Mouse (Mus musculus): ENCODE data around the gene Loxl3.

Gene Loxl3

GRCm38 (mm10) chr6:83019044-83019443 is 14.9 kb upstream of the Loxl3 start:
- no peak for DNase-seq

DNA sequence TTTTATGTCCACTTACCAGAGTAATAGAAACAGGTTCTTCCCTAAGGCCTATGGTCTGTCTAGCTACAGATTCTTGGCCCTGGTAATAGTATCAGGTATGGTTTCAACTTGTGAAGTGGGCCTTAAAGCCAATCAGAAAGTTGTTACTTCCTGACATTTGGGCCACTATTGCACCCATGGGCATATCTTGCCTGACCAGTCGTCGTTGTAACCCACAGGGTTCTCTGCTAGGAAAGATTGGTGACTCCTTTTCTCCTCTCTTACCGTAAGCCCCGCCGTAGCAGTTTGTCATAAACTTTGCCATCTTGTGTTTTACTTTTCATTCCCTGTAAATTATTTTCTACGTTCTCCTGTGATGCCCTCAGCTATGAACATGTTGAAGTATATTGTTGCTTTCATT is 13.9 kb upstream of the Loxl3 start:
- DNase-seq, result no peak

- DNase-seq, result no peak
Measured at GRCm38 (mm10) chr6:83020836-83021593, 13.0 kb upstream of the Loxl3 start.

DNA sequence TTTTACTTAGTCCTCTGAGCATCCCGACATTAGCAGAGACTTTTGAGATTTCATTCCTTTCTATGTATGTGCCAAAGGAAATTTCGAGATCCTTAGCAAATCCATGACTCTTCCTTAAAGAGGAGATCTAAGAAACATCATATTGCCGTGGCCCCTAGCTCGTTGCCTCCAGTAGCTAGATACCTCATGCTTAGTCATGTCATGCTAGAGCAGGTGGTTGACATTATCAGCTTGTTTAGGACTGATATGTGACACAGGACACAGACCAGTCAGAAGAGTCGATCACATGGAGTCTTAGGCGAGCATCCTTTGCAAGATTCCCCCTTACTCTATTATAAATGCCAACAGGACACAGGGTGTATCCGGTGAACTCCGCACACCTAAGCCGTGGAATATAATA is 11.0 kb upstream of the Loxl3 start:
- no peak for DNase-seq

GRCm38 (mm10) chr6:83023786-83024185 is 10.2 kb upstream of the Loxl3 start:
- no peak for DNase-seq

- no peak for DNase-seq
Measured at GRCm38 (mm10) chr6:83024421-83024820, 9.6 kb upstream of the Loxl3 start.

GRCm38 (mm10) chr6:83025221-83025620 is 8.8 kb upstream of the Loxl3 start:
- no peak for DNase-seq

- no peak for DNase-seq
Measured at GRCm38 (mm10) chr6:83027293-83027692, 6.7 kb upstream of the Loxl3 start.

- no peak for DNase-seq
Measured at GRCm38 (mm10) chr6:83027706-83028105, 6.3 kb upstream of the Loxl3 start.

GRCm38 (mm10) chr6:83029777-83030176 is 4.2 kb upstream of the Loxl3 start:
- DNase-seq, result no peak

GRCm38 (mm10) chr6:83031111-83031510 is 2.9 kb upstream of the Loxl3 start:
- no peak for DNase-seq

DNA sequence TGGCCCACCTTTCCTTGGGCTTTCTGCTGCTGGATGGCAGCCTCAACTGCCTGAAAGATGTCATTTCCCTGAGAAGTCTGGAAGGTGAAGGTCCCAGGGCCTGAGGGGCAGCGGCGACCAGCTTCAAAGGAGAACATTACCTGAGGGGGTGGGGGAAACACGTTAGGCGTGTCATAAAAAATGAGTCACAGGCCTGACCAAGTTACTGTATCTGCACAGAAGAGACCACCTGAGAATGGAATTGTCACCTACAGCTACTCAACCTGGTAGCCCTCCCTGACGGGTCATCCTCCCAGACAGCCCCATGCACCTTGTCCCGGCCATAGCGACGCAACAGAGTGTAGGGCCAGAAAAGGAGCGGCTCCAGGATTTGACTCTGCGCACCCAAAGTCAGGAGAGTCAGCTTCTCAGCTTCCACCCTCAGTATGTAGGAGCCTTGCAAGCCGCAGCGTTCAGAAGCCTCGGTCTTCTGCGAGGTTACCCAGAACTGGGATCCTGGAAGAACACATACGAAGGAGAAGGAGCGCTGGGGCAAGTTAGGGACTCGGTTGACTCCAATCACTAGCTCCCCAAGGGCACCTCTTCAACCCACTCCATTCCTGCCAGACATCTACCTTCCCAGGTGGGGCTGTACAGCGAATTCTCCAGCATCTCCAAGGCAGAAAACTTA is 1.9 kb upstream of the Loxl3 start:
- DNase-seq, result no peak

DNA sequence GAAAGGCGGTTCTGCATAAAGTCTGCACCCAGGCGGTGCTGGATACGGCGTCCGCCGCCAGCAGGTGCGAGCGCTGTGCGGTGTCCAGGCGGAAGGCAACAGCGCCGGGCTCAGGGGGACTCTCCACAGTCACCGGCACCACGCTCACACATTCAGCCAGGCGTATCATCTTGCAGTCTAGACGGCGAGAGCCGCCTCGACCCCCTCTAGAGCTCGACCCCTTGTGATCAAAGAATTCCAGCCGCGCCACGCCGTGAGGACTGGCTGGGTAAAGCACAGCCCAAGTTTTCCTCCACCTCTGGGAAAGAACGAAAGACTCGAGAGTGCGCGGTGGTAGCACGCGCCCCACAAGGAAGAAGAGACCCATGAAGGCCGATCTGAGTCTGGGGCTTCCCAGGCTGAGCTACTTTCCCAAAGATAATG is 1.2 kb upstream of the Loxl3 start:
- peak; percentile 20 to 61 for DNase-seq

DNA sequence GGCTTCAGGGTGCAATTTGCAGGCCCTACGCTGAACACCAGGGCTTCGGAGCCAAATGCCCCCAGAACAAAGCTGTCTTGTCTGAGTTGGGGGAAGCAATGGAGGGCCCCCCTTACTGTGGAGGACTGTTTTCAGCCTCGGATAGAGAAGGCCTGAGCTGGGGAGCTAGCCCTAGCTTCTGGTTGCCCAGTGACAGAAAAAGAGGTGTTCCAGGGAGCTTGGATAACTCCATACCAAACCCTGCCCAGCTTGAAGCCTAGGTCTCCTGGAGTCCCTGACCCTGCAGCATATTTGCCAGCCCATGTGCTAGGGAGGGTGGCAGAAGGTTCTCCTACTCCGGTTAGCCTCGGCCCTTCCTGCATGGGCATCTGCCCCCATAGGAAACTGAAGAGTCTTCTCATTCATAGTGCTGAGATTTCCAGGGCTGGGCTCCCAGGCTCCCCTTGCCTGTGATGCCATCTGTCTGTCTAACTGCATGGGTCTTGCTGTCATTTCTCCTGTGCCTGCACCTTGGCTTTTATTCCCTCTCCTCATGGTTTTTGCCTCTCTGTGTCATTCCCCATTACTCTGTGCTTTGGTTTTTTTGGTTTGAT is 586 bp downstream of the Loxl3 start:
- DNase-seq, result no peak

GRCm38 (mm10) chr6:83037188-83037587 is 3.2 kb downstream of the Loxl3 start:
- DNase-seq, result no peak

- peak; percentile 95 to 98 for DNase-seq
Measured at GRCm38 (mm10) chr6:83038496-83039012, 4.6 kb downstream of the Loxl3 start.

DNA sequence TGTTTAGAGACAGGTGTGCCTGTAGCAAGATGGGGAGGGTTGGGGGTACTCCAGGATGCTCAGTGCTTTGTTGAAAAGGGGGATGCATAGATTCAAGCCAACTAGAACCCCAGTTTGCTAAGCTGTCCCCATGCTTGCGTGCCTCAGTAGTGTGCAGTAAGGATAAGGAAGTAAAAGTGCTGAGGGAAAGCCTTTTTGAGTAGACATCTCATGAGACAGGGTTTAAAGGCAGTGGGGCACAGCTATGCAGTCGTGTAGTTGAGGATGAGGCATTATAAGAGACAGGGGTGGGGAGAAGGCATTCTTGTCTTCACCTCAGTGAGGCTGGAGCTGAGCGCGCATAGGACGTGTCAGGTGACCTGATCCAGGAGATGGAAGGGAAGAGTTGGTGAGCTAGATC is 6.6 kb downstream of the Loxl3 start:
- DNase-seq, result no peak

DNA sequence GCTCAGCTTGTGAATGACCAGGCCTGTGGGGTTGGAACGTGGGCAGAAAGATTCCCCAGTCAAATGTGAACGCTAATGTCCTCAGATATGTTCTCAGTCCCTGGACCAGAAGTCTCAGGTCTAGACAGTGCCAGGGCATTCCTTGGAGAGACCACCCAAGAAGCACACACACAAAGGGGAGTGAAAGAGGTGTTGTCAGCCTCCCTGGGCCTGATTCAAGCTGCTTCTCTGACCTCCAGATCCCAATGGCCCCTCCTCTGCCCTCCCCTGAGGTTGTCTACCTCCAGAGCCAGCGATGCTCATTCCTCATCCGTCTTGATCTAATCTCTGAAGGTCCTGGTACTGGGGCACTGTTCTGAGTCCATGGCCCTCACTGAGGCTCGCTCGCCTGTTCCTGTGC is 9.6 kb downstream of the Loxl3 start:
- DNase-seq, result no peak

DNA sequence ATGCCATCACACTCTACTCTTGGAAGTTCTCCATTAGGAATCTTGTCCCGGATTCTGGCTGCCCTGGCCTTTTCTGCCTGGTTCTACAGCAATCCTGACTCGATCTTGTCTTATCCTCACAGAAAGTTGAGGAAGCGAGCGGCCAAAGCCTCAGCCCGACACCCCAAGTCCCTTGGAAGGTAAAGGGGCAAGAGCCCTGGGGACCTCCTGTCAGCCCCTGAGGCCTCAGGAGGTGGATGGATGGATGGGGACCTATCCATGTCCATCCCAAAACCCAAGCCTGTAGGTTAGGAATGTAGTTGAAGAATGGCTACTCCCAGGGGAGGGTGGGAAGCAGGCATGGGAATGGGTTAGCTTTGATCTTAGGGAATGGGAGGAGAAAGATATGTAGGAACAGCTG is 10.0 kb downstream of the Loxl3 start:
- no peak for DNase-seq

GRCm38 (mm10) chr6:83044742-83045141 is 10.8 kb downstream of the Loxl3 start:
- peak; percentile 14 to 42 for DNase-seq

- no peak for DNase-seq
Measured at GRCm38 (mm10) chr6:83049367-83049766, 15.4 kb downstream of the Loxl3 start.

DNA sequence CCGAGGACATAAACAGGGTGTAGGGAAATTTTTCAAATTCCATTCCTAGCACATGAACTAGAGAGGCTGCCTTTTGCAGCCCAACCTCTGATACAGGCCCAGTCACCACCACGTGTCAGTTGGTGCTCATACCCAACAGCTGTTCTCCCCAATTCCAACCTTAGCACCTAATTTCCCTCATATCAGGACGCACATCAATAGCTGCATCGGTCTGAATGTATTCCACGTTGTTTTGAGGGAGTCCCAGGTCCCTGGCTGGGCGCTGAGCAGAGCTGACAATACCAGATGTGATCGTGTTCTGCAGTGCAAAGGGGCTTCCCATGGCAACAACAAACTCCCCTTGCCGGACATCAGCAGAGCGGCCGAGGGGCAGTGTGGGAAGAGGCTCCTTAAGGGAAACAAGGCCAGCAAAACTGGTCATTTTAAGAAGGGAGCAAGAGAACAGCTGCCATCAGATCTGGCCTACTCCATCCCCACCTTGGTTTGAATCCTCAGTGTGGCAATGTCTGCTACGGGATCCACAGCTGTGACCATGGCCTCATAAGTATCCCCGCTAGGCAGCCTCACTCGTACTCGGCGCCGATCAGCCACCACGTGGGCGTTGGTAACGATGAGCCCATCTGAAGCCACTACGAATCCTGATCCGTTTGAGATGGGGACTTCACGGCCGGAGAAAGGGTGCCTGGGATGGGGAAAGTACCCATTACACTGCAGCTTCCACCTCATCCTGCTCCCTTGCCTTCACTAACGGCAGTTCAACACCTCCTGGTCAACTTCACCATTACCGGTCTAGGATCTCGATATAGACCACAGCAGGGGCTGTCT is 19.4 kb downstream of the Loxl3 start:
- peak in 1 of 2 experiments; percentile 42 for DNase-seq
